Comparison of ENCODE assay signal across 26 mouse cellular contexts in genomic region chr13:73099407-73099806, GRCm38 (mm10).
DNase-seq lines count a peak whose midpoint lies in the region; ATAC-seq and TF ChIP-seq lines count a peak whose summit lies in the region.
"Had no signal": no experiment of that assay in that cellular context is flagged by ENCODE, and none has a peak within 500 bp of the region (broad histone marks: within the 10 kb centered on the region; RNA-seq: fewer than 3 reads in every experiment).

No protein-coding gene starts in this region.

- H3K36me3 ChIP-seq in midbrain, embryonic 14.5 days (ENCODE audit: control insufficient read depth, insufficient read depth, low read length) = no peaks in the 10 kb centered on the region
- H3K36me3 ChIP-seq in midbrain, postnatal 0 days (ENCODE audit: insufficient read depth, low read length) = no peaks in the 10 kb centered on the region
- no peaks in the 10 kb centered on the region for H3K36me3 ChIP-seq in kidney, embryonic 15.5 days
- H3K36me3 ChIP-seq: embryonic facial prominence, embryonic 12.5 days; embryonic facial prominence, embryonic 15.5 days; forebrain, embryonic 12.5 days; heart, embryonic 10.5 days; heart, embryonic 13.5 days; hindbrain, embryonic 13.5 days had no signal

- no peak overlapping the region for H3K9ac ChIP-seq in midbrain, embryonic 14.5 days (replicated peaks; ENCODE audit: low read length)
- no peak overlapping the region for H3K9ac ChIP-seq in midbrain, postnatal 0 days (replicated peaks; ENCODE audit: low read length, poor library complexity, severe bottlenecking)
- H3K9ac ChIP-seq in kidney, embryonic 15.5 days = no peak overlapping the region
- H3K9ac ChIP-seq: embryonic facial prominence, embryonic 12.5 days; embryonic facial prominence, embryonic 15.5 days; forebrain, embryonic 12.5 days; heart, embryonic 13.5 days; hindbrain, embryonic 13.5 days had no signal

- WGBS in midbrain, embryonic 14.5 days = 33% methylated on average over 1 of the region's 1 CpGs
- 26% methylated on average over 1 of the region's 1 CpGs for WGBS in midbrain, postnatal 0 days
- WGBS in kidney, embryonic 15.5 days = 87% methylated on average over 1 of the region's 1 CpGs

- DNase-seq in midbrain, embryonic 14.5 days = peak; percentile 59
- DNase-seq in midbrain, postnatal 0 days (ENCODE audit: low spot score) = no peak
- DNase-seq in R1 (ENCODE audit: low read depth, low spot score) = peak; percentile 84
- peak; percentile 45 for DNase-seq in brain, embryonic 14.5 days (ENCODE audit: low read depth)
- DNase-seq in B cell, adult 2 months = no peak
- DNase-seq: adrenal gland, adult 2 months; adrenal gland, postnatal 14 days; cerebellum, adult 18-20 months; cerebellum, adult 9-10 months; cerebellum, postnatal 14 days; gastrocnemius, postnatal 10 days; gastrocnemius, postnatal 36 days; heart, adult 2 months; heart, postnatal 14 days; heart, postnatal 4 days; kidney, adult 18-20 months had no signal

- 0 out of 2 replicates have a peak, but pooled peaks cover 3% of the 10 kb centered on the region for H3K4me1 ChIP-seq in midbrain, embryonic 14.5 days (ENCODE audit: control insufficient read depth, insufficient read depth, low read length)
- H3K4me1 ChIP-seq in midbrain, postnatal 0 days (ENCODE audit: insufficient read depth, low read length) = no peaks in the 10 kb centered on the region
- H3K4me1 ChIP-seq in kidney, embryonic 15.5 days = no peaks in the 10 kb centered on the region
- H3K4me1 ChIP-seq: embryonic facial prominence, embryonic 12.5 days; embryonic facial prominence, embryonic 15.5 days; forebrain, embryonic 12.5 days; heart, embryonic 10.5 days; heart, embryonic 13.5 days; hindbrain, embryonic 13.5 days had no signal

- H3K27ac ChIP-seq in midbrain, embryonic 14.5 days (replicated peaks; ENCODE audit: low read depth, low read length) = no peak overlapping the region
- H3K27ac ChIP-seq in midbrain, postnatal 0 days (ENCODE audit: low read depth, low read length) = no peak overlapping the region
- H3K27ac ChIP-seq in kidney, embryonic 15.5 days = no peak overlapping the region
- H3K27ac ChIP-seq: embryonic facial prominence, embryonic 12.5 days; embryonic facial prominence, embryonic 15.5 days; forebrain, embryonic 12.5 days; heart, adult 2 months; heart, embryonic 10.5 days; heart, embryonic 13.5 days; hindbrain, embryonic 13.5 days had no signal

- no peak for ATAC-seq in midbrain, embryonic 14.5 days (ENCODE audit: low FRiP score, low TSS enrichment)
- ATAC-seq in midbrain, postnatal 0 days (ENCODE audit: low FRiP score) = no peak
- ATAC-seq in kidney, embryonic 15.5 days (replicated peaks; ENCODE audit: low FRiP score) = no peak
- ATAC-seq: forebrain, embryonic 16.5 days; hindbrain, embryonic 16.5 days; intestine, embryonic 16.5 days had no signal

- H3K9me3 ChIP-seq in midbrain, embryonic 14.5 days (ENCODE audit: control insufficient read depth, low read length) = no peaks in the 10 kb centered on the region
- no peaks in the 10 kb centered on the region for H3K9me3 ChIP-seq in midbrain, postnatal 0 days (ENCODE audit: low read length)
- H3K9me3 ChIP-seq in kidney, embryonic 15.5 days (replicated peaks) = no peaks in the 10 kb centered on the region
- H3K9me3 ChIP-seq: embryonic facial prominence, embryonic 12.5 days; embryonic facial prominence, embryonic 15.5 days; forebrain, embryonic 12.5 days; heart, embryonic 10.5 days; heart, embryonic 13.5 days; hindbrain, embryonic 13.5 days had no signal

- H3K4me3 ChIP-seq in midbrain, embryonic 14.5 days (replicated peaks; ENCODE audit: low read depth, low read length) = no peak overlapping the region
- no peak overlapping the region for H3K4me3 ChIP-seq in midbrain, postnatal 0 days (ENCODE audit: low read depth, low read length)
- H3K4me3 ChIP-seq in kidney, embryonic 15.5 days (replicated peaks) = no peak overlapping the region
- H3K4me3 ChIP-seq: embryonic facial prominence, embryonic 12.5 days; embryonic facial prominence, embryonic 15.5 days; forebrain, embryonic 12.5 days; heart, adult 2 months; heart, embryonic 10.5 days; heart, embryonic 13.5 days; hindbrain, embryonic 13.5 days had no signal

- TF ChIP-seq POLR2A in brain, embryonic 14.5 days (IDR thresholded peaks at IDR 0.05; ENCODE audit: borderline replicate concordance, extremely low read depth, insufficient read depth, insufficient read length, poor library complexity, severe bottlenecking) = no peak

- H3K4me2 ChIP-seq in midbrain, embryonic 14.5 days (ENCODE audit: low read length) = no peak overlapping the region
- H3K4me2 ChIP-seq in midbrain, postnatal 0 days (ENCODE audit: low read depth, low read length, poor library complexity, severe bottlenecking) = no peak overlapping the region
- no peak overlapping the region for H3K4me2 ChIP-seq in kidney, embryonic 15.5 days
- H3K4me2 ChIP-seq: embryonic facial prominence, embryonic 12.5 days; embryonic facial prominence, embryonic 15.5 days; forebrain, embryonic 12.5 days; heart, embryonic 13.5 days; hindbrain, embryonic 13.5 days had no signal

- TF ChIP-seq CTCF in midbrain, postnatal 0 days (IDR thresholded peaks at IDR 0.05) = no peak
- no peak for TF ChIP-seq CTCF in brain, embryonic 14.5 days (IDR thresholded peaks at IDR 0.05; ENCODE audit: borderline replicate concordance, extremely low read depth, insufficient read depth, insufficient read length)

- H3K27me3 ChIP-seq in midbrain, embryonic 14.5 days (ENCODE audit: control insufficient read depth, insufficient read depth, low read length) = peaks cover 5% of the 10 kb centered on the region; the same call in 1 of the 2 replicates
- no peaks in the 10 kb centered on the region for H3K27me3 ChIP-seq in midbrain, postnatal 0 days (ENCODE audit: insufficient read depth, low read length)
- H3K27me3 ChIP-seq in kidney, embryonic 15.5 days = peaks cover 7% of the 10 kb centered on the region; the same call in 1 of the 2 replicates
- H3K27me3 ChIP-seq: embryonic facial prominence, embryonic 12.5 days; embryonic facial prominence, embryonic 15.5 days; heart, embryonic 13.5 days; hindbrain, embryonic 13.5 days had no signal

Comparison
In these comparisons a context has a peak if more than half of its experiments do, and no peak if none do; other contexts are left out.
1. DNase-seq: peak in midbrain, embryonic 14.5 days (single experiment), R1 (single experiment) and brain, embryonic 14.5 days (single experiment); none in midbrain, postnatal 0 days (single experiment) and B cell, adult 2 months (0 of 2).